Mouse (Mus musculus): ENCODE measurements at regions not wholly inside any gene's neighbourhood (a gene's known extent, or its start where the extent isn't known, plus 50 kb on each side); places are given as distances from the start of the nearest gene placed in this dataset.

GRCm38 (mm10) chr14:72847466-72847865 lies 137.7 kb upstream of the Fndc3a start:
- TF ChIP-seq CTCF (conservative IDR thresholded peaks at IDR 0.05; ENCODE audit: low read length) (no peak), NANOG (IDR thresholded peaks at IDR 0.05; ENCODE audit: borderline replicate concordance, low read length) (peak; percentile 35; the same call in 1 of the 2 replicates)

Data from E14TG2a.4 (cell line).